Comparison of ENCODE assay signal across 26 mouse cellular contexts in genomic region chrX:13670342-13670741, GRCm38 (mm10). TPM values are rescaled to one million over a fixed set of nuclear protein-coding genes. Genes with fewer than 3 reads are reported as not detected.
DNase-seq lines count a peak whose midpoint lies in the region; ATAC-seq and TF ChIP-seq lines count a peak whose summit lies in the region.
"Had no signal": no experiment of that assay in that cellular context is flagged by ENCODE, and none has a peak within 500 bp of the region (broad histone marks: within the 10 kb centered on the region; RNA-seq: fewer than 3 reads in every experiment).

No protein-coding gene starts in this region.

- no peak for TF ChIP-seq CTCF in CH12.LX (conservative IDR thresholded peaks at IDR 0.05 in 1 of 2, IDR thresholded peaks at IDR 0.05 in 1 of 2; ENCODE audit: low read depth in 2 of 2, low read length in 2 of 2)

- TF ChIP-seq POLR2A in CH12.LX (IDR thresholded peaks at IDR 0.05; ENCODE audit: low read depth, low read length): no peak

- no peaks in the 10 kb centered on the region for H3K36me3 ChIP-seq in CH12.LX (replicated peaks in 1 of 2; ENCODE audit: control insufficient read depth in 1 of 2, insufficient read depth in 1 of 2, low read length in 1 of 2)
- no peaks in the 10 kb centered on the region for H3K36me3 ChIP-seq in splenic B cell, adult 2 months (ENCODE audit: control insufficient read depth, insufficient read depth, low read length, poor library complexity, severe bottlenecking)
- H3K36me3 ChIP-seq: embryonic facial prominence, embryonic 15.5 days; forebrain, embryonic 10.5 days; heart, embryonic 10.5 days; hindbrain, embryonic 12.5 days had no signal

- H3K4me3 ChIP-seq in CH12.LX (replicated peaks in 1 of 3; ENCODE audit: low read depth in 2 of 3, low read length in 2 of 3, poor library complexity in 1 of 3): no peak overlapping the region
- H3K4me3 ChIP-seq: embryonic facial prominence, embryonic 15.5 days; erythroblast, embryonic 14.5 days; forebrain, embryonic 10.5 days; heart, embryonic 10.5 days; hindbrain, embryonic 12.5 days had no signal

- DNase-seq in A20 (ENCODE audit: low read depth, low spot score): peak; percentile 80
- peak; percentile 79 for DNase-seq in CH12.LX (ENCODE audit: extremely low read depth)
- DNase-seq in splenic B cell, adult 2 months (ENCODE audit: low read depth, low spot score): peak; percentile 82
- no peak for DNase-seq in urinary bladder, adult 2 months (ENCODE audit: low spot score)
- no peak for DNase-seq in layer of hippocampus, adult 11-12 months (ENCODE audit: low spot score)
- DNase-seq: adrenal gland, adult 2 months; adrenal gland, postnatal 25 days; cerebellum, adult 11 months; cerebellum, adult 8-10 months; cerebellum, postnatal 14 days; embryo, embryonic 11 days; gastrocnemius, postnatal 10 days; heart, adult 18-20 months; heart, postnatal 10 days; heart, postnatal 4 days had no signal

- no peak overlapping the region; the same call in 1 of the 2 replicates for H3K4me2 ChIP-seq in CH12.LX (ENCODE audit: insufficient read depth, low read depth, poor library complexity, severe bottlenecking)
- H3K4me2 ChIP-seq: embryonic facial prominence, embryonic 15.5 days; hindbrain, embryonic 12.5 days had no signal

- in situ Hi-C loops in CH12.LX (cut with MboI; ENCODE audit: low pct_ligation_motif_present, low pct_unique_long_range_greater_than_20kb, low sequenced_read_pairs): loop anchor here (25.0 kb wide), 1 partner anchor 433 kb away; no protein-coding TSS in a partner anchor

- no peak; the same call in 1 of the 2 replicates for TF ChIP-seq RAD21 in CH12.LX (IDR thresholded peaks at IDR 0.05; ENCODE audit: low read depth, low read length)

- 0 out of 2 replicates have a peak, but pooled peaks have one; percentile 5 for ATAC-seq in monocyte, adult 5-6 weeks (replicated peaks; ENCODE audit: insufficient number of reproducible peaks, low FRiP score, low TSS enrichment, poor library complexity, severe bottlenecking)
- ATAC-seq: CD4-positive, CD25-positive, alpha-beta regulatory T cell, adult 4 months; forebrain, embryonic 14.5 days; hindbrain, embryonic 16.5 days had no signal

- TF ChIP-seq EP300 in CH12.LX (IDR thresholded peaks at IDR 0.05; ENCODE audit: low read length): peak; percentile 93

- peak overlapping the region; percentile 90 for H3K27ac ChIP-seq in CH12.LX (ENCODE audit: insufficient read depth, low read depth)
- H3K27ac ChIP-seq: embryonic facial prominence, embryonic 15.5 days; forebrain, embryonic 10.5 days; heart, embryonic 10.5 days; hindbrain, embryonic 12.5 days had no signal

- H3K27me3 ChIP-seq in CH12.LX (replicated peaks): no peaks in the 10 kb centered on the region
- H3K27me3 ChIP-seq in splenic B cell, adult 2 months (ENCODE audit: control insufficient read depth, insufficient read depth, low read length, poor library complexity, severe bottlenecking): no peaks in the 10 kb centered on the region
- H3K27me3 ChIP-seq: embryonic facial prominence, embryonic 15.5 days; hindbrain, embryonic 12.5 days had no signal

- no peaks in the 10 kb centered on the region for H3K9me3 ChIP-seq in CH12.LX (replicated peaks; ENCODE audit: low read length)
- H3K9me3 ChIP-seq: embryonic facial prominence, embryonic 15.5 days; forebrain, embryonic 10.5 days; heart, embryonic 10.5 days; hindbrain, embryonic 12.5 days had no signal

- peaks cover 0 to 26% of the 10 kb centered on the region in 2 experiments; a peak in 2 of 4 replicates for H3K4me1 ChIP-seq in CH12.LX (ENCODE audit: control insufficient read depth in 1 of 2, insufficient read depth in 2 of 2)
- H3K4me1 ChIP-seq: embryonic facial prominence, embryonic 15.5 days; heart, embryonic 10.5 days; hindbrain, embryonic 12.5 days had no signal

- no peaks in the 10 kb centered on the region for H3K79me2 ChIP-seq in CH12.LX (replicated peaks; ENCODE audit: control insufficient read depth, extremely low read depth, insufficient read depth, poor library complexity, severe bottlenecking)

- dilution Hi-C loops in CH12.LX (cut with MboI; ENCODE audit: extremely low pct_ligation_motif_present, extremely low pct_unique_long_range_greater_than_20kb, low sequenced_read_pairs): no loop called here

- no peak overlapping the region for H3K9ac ChIP-seq in CH12.LX (ENCODE audit: insufficient read depth, low read depth)
- H3K9ac ChIP-seq: embryonic facial prominence, embryonic 15.5 days; hindbrain, embryonic 12.5 days had no signal

TF ChIP-seq in CH12.LX, 34 proteins besides CTCF, POLR2A, EP300 and RAD21:
- TF ChIP-seq TCF12 (IDR thresholded peaks at IDR 0.05; ENCODE audit: low read depth, low read length) (peak; percentile 63; the same call in 1 of the 2 replicates), NRF1 (IDR thresholded peaks at IDR 0.05; ENCODE audit: low read depth, low read length) (no peak), CHD2 (IDR thresholded peaks at IDR 0.05; ENCODE audit: low read length) (0 out of 2 replicates have a peak, but pooled peaks have one; percentile 44), MAX (IDR thresholded peaks at IDR 0.05; ENCODE audit: low read length) (peak; percentile 18; the same call in 1 of the 2 replicates), MEF2A (IDR thresholded peaks at IDR 0.05; ENCODE audit: borderline replicate concordance, low read depth, low read length) (0 out of 2 replicates have a peak, but pooled peaks have one; percentile 28), IRF4 (IDR thresholded peaks at IDR 0.05; ENCODE audit: low read depth, low read length) (peak; percentile 87), USF2 (conservative IDR thresholded peaks at IDR 0.05; ENCODE audit: low read depth, low read length) (no peak), USF1 (IDR thresholded peaks at IDR 0.05; ENCODE audit: low read depth, low read length) (no peak), MAZ (IDR thresholded peaks at IDR 0.05; ENCODE audit: low read depth, low read length) (no peak), JUN (IDR thresholded peaks at IDR 0.05; ENCODE audit: insufficient read depth, low read depth, low read length) (no peak), ELF1 (IDR thresholded peaks at IDR 0.05; ENCODE audit: low read depth, low read length) (peak; percentile 37; the same call in 1 of the 2 replicates), ZNF384 (IDR thresholded peaks at IDR 0.05; ENCODE audit: low read depth, low read length) (0 out of 2 replicates have a peak, but pooled peaks have one; percentile 30), MXI1 (IDR thresholded peaks at IDR 0.05; ENCODE audit: low read depth, low read length) (no peak), ZC3H11A (IDR thresholded peaks at IDR 0.05; ENCODE audit: low read depth, low read length) (no peak), MYC (IDR thresholded peaks at IDR 0.05; ENCODE audit: low read depth, low read length) (no peak; the same call in 1 of the 2 replicates), SMC3 (IDR thresholded peaks at IDR 0.05; ENCODE audit: low read depth, low read length) (no peak), SIN3A (IDR thresholded peaks at IDR 0.05; ENCODE audit: low read length) (no peak), NELFE (IDR thresholded peaks at IDR 0.05; ENCODE audit: low read depth, low read length) (no peak; the same call in 1 of the 2 replicates), CHD1 (IDR thresholded peaks at IDR 0.05; ENCODE audit: low read depth, low read length) (peak; percentile 32; the same call in 1 of the 2 replicates), BHLHE40 (IDR thresholded peaks at IDR 0.05; ENCODE audit: low read depth, low read length) (peak; percentile 89), MAFK (IDR thresholded peaks at IDR 0.05; ENCODE audit: insufficient replicate concordance, low read length) (peak; percentile 61; the same call in 1 of the 2 replicates), POLR2AphosphoS2 (IDR thresholded peaks at IDR 0.05; ENCODE audit: low read depth, low read length) (no peak), ZMIZ1 (IDR thresholded peaks at IDR 0.05; ENCODE audit: low read depth, low read length) (0 out of 2 replicates have a peak, but pooled peaks have one; percentile 31), ETS1 (conservative IDR thresholded peaks at IDR 0.05; ENCODE audit: low read depth, low read length) (peak; percentile 63), HCFC1 (IDR thresholded peaks at IDR 0.05; ENCODE audit: low read depth, low read length) (no peak), JUND (conservative IDR thresholded peaks at IDR 0.05; ENCODE audit: low read depth, low read length) (0 out of 2 replicates have a peak, but pooled peaks have one; percentile 22), E2F4 (IDR thresholded peaks at IDR 0.05; ENCODE audit: insufficient replicate concordance, low read depth, low read length) (no peak), UBTF (IDR thresholded peaks at IDR 0.05; ENCODE audit: low read depth, low read length) (no peak), TBP (conservative IDR thresholded peaks at IDR 0.05; ENCODE audit: low read depth, low read length) (peak; percentile 55; the same call in 1 of the 2 replicates)

RNA-seq across cellular contexts. Expression of gene Gpr82, which starts 9.2 kb away (rescaled TPM):
- total RNA-seq in CH12.LX (2012; rRNA removed) (0.04 TPM in 1 of 2 replicates, not detected in the other), CH12.LX (2014; rRNA removed) (0.30 and 0.58 TPM in 2 replicates)
- 0.10 and 0.11 TPM in 2 replicates for polyA plus RNA-seq in CH12.LX (2012; ENCODE audit: insufficient read length, low read depth)
- total RNA-seq in monocyte, adult 5-6 weeks (2017): 0.32 to 0.76 TPM (median 0.58 TPM) in 3 replicates
- polyA plus RNA-seq in urinary bladder, adult 2 months (2012; rRNA removed): 0.12 and 0.15 TPM in 2 replicates
- total RNA-seq: adrenal gland, adult 2 months; adrenal gland, postnatal 25 days; common myeloid progenitor, adult 5-6 weeks; gastrocnemius, postnatal 10 days; gastrocnemius, postnatal 4 days; heart, adult 18-20 months; heart, postnatal 10 days; heart, postnatal 4 days had no signal
- polyA plus RNA-seq: adrenal gland, adult 2 months; erythroblast, embryonic 14.5 days had no signal

RNA-seq across cellular contexts. Expression of gene Gpr34, which starts 38.5 kb away (rescaled TPM):
- total RNA-seq in CH12.LX (2012; rRNA removed) (1.5 and 3.4 TPM in 2 replicates), CH12.LX (2014; rRNA removed) (15.7 and 17.2 TPM in 2 replicates)
- 4.1 and 4.9 TPM in 2 replicates for polyA plus RNA-seq in CH12.LX (2012; ENCODE audit: insufficient read length, low read depth)
- 1.2 to 6.0 TPM (median 3.8 TPM) in 3 replicates for total RNA-seq in monocyte, adult 5-6 weeks (2017)
- polyA plus RNA-seq in urinary bladder, adult 2 months (2012; rRNA removed): 3.5 and 3.8 TPM in 2 replicates
- polyA plus RNA-seq: adrenal gland, adult 2 months; erythroblast, embryonic 14.5 days had no signal

Comparison
In these comparisons a context has a peak if more than half of its experiments do, and no peak if none do; other contexts are left out.
1. DNase-seq: peak in A20 (single experiment), CH12.LX (single experiment) and splenic B cell, adult 2 months (single experiment); none in urinary bladder, adult 2 months (single experiment) and layer of hippocampus, adult 11-12 months (single experiment).